Mouse (Mus musculus) kidney, adult 2 months (tissue): ENCODE measurements around the gene Ern1.

Source experiments
- CTCF ChIP-seq: fragments of 200-500 bp; conservative IDR thresholded peaks from 2 replicates; pipeline ENCODE4 v1.5.1; 2011; ENCODE audit warnings: low read depth, mild to moderate bottlenecking, control low read depth, low read length, moderate library complexity, mixed read lengths; ENCODE audit not compliant: insufficient read depth, insufficient read length
- POLR2A ChIP-seq: fragments of 200-500 bp; IDR thresholded peaks from one replicate; pipeline ENCODE4 v1.6.1; 2011; ENCODE audit warnings: low read depth, low read length, control low read depth

GRCm38 (mm10) chr11:106351941-106352340, 135.7 kb downstream of the Ern1 start:
- no peak for TF ChIP-seq CTCF
- no peak for TF ChIP-seq POLR2A
